In genomic region chr17:20965421-20965820, GRCm38 (mm10) we compare ENCODE assay signal across 27 mouse cellular contexts. TPM values are rescaled to one million over a fixed set of nuclear protein-coding genes. Genes with fewer than 3 reads are reported as not detected.
DNase-seq lines count a peak whose midpoint lies in the region; ATAC-seq and TF ChIP-seq lines count a peak whose summit lies in the region.
"Had no signal": no experiment of that assay in that cellular context is flagged by ENCODE, and none has a peak within 500 bp of the region (broad histone marks: within the 10 kb centered on the region; RNA-seq: fewer than 3 reads in every experiment).

No protein-coding gene starts in this region.

- H3K4me3 ChIP-seq in forebrain, embryonic 14.5 days (ENCODE audit: low read depth, low read length): no peak overlapping the region
- H3K4me3 ChIP-seq in forebrain, embryonic 13.5 days: no peak overlapping the region
- H3K4me3 ChIP-seq in heart, embryonic 12.5 days: no peak overlapping the region
- no peak overlapping the region for H3K4me3 ChIP-seq in midbrain, embryonic 16.5 days (ENCODE audit: low read depth, low read length)
- H3K4me3 ChIP-seq in midbrain, postnatal 0 days (ENCODE audit: low read depth, low read length): no peak overlapping the region
- H3K4me3 ChIP-seq in hindbrain, embryonic 13.5 days: no peak overlapping the region
- H3K4me3 ChIP-seq: erythroblast, embryonic 14.5 days; heart, embryonic 13.5 days; intestine, embryonic 15.5 days had no signal

- ATAC-seq in forebrain, embryonic 14.5 days: peak; percentile 35; the same call in 1 of the 2 replicates
- no peak for ATAC-seq in forebrain, embryonic 13.5 days
- no peak for ATAC-seq in heart, embryonic 12.5 days (ENCODE audit: insufficient number of reproducible peaks, low FRiP score)
- peak; percentile 33; the same call in 1 of the 2 replicates for ATAC-seq in midbrain, embryonic 16.5 days
- ATAC-seq in midbrain, postnatal 0 days (ENCODE audit: low FRiP score): no peak
- ATAC-seq in hindbrain, embryonic 13.5 days (ENCODE audit: low FRiP score): no peak
- ATAC-seq: CD4-positive, CD25-positive, alpha-beta regulatory T cell, adult 4 months; intestine, embryonic 15.5 days; Patski had no signal

- H3K36me3 ChIP-seq in forebrain, embryonic 14.5 days (ENCODE audit: control insufficient read depth, insufficient read depth, low read length): peaks cover 93% of the 10 kb centered on the region
- H3K36me3 ChIP-seq in forebrain, embryonic 13.5 days (ENCODE audit: poor library complexity, severe bottlenecking): peaks cover 90% of the 10 kb centered on the region
- peaks cover 86% of the 10 kb centered on the region for H3K36me3 ChIP-seq in heart, embryonic 12.5 days
- peaks cover 72% of the 10 kb centered on the region for H3K36me3 ChIP-seq in midbrain, embryonic 16.5 days (ENCODE audit: control insufficient read depth, insufficient read depth, low read length)
- H3K36me3 ChIP-seq in midbrain, postnatal 0 days (ENCODE audit: insufficient read depth, low read length): peaks cover 68% of the 10 kb centered on the region
- H3K36me3 ChIP-seq in hindbrain, embryonic 13.5 days: peaks cover 94% of the 10 kb centered on the region

- H3K27ac ChIP-seq in forebrain, embryonic 14.5 days (ENCODE audit: low read depth, low read length): no peak overlapping the region
- no peak overlapping the region for H3K27ac ChIP-seq in forebrain, embryonic 13.5 days
- H3K27ac ChIP-seq in heart, embryonic 12.5 days (ENCODE audit: poor library complexity, severe bottlenecking): no peak overlapping the region
- H3K27ac ChIP-seq in midbrain, embryonic 16.5 days (ENCODE audit: low read length): no peak overlapping the region
- H3K27ac ChIP-seq in midbrain, postnatal 0 days (ENCODE audit: low read depth, low read length): no peak overlapping the region
- H3K27ac ChIP-seq in hindbrain, embryonic 13.5 days: no peak overlapping the region
- H3K27ac ChIP-seq: heart, embryonic 13.5 days; hindbrain, embryonic 14.5 days; intestine, embryonic 15.5 days; liver, embryonic 14.5 days had no signal

- TF ChIP-seq CTCF in midbrain, postnatal 0 days (IDR thresholded peaks at IDR 0.05): no peak

- H3K4me1 ChIP-seq in forebrain, embryonic 14.5 days (ENCODE audit: control insufficient read depth, insufficient read depth, low read length): no peaks in the 10 kb centered on the region
- H3K4me1 ChIP-seq in forebrain, embryonic 13.5 days: no peaks in the 10 kb centered on the region
- no peaks in the 10 kb centered on the region for H3K4me1 ChIP-seq in heart, embryonic 12.5 days (replicated peaks)
- no peaks in the 10 kb centered on the region for H3K4me1 ChIP-seq in midbrain, embryonic 16.5 days (ENCODE audit: control insufficient read depth, insufficient read depth, low read length)
- H3K4me1 ChIP-seq in midbrain, postnatal 0 days (ENCODE audit: insufficient read depth, low read length): no peaks in the 10 kb centered on the region
- no peaks in the 10 kb centered on the region for H3K4me1 ChIP-seq in hindbrain, embryonic 13.5 days (replicated peaks)
- H3K4me1 ChIP-seq: heart, embryonic 13.5 days; intestine, embryonic 15.5 days had no signal

- no peak for DNase-seq in forebrain, embryonic 14.5 days (ENCODE audit: low spot score)
- peak; percentile 29 to 69 for DNase-seq in heart, adult 18-20 months
- DNase-seq in midbrain, postnatal 0 days (ENCODE audit: low spot score): no peak
- DNase-seq in heart, postnatal 14 days: peak; percentile 27 to 30
- DNase-seq: adrenal gland, adult 8-10 months; cerebellum, adult 9-10 months; midbrain, embryonic 14.5 days; right cerebral cortex, adult 18-20 months had no signal

- WGBS in forebrain, embryonic 14.5 days: 89% methylated on average over 4 of the region's 4 CpGs
- WGBS in forebrain, embryonic 13.5 days: 96% methylated on average over 4 of the region's 4 CpGs
- WGBS in heart, embryonic 12.5 days: 85% methylated on average over 4 of the region's 4 CpGs
- WGBS in midbrain, embryonic 16.5 days: 92% methylated on average over 4 of the region's 4 CpGs
- WGBS in midbrain, postnatal 0 days: 95% methylated on average over 4 of the region's 4 CpGs
- WGBS in hindbrain, embryonic 13.5 days: 93% methylated on average over 4 of the region's 4 CpGs

- no peaks in the 10 kb centered on the region for H3K27me3 ChIP-seq in forebrain, embryonic 14.5 days (replicated peaks; ENCODE audit: control insufficient read depth, insufficient read depth, low read length)
- H3K27me3 ChIP-seq in forebrain, embryonic 13.5 days: no peaks in the 10 kb centered on the region
- H3K27me3 ChIP-seq in heart, embryonic 12.5 days (replicated peaks): no peaks in the 10 kb centered on the region
- H3K27me3 ChIP-seq in midbrain, embryonic 16.5 days (ENCODE audit: control insufficient read depth, insufficient read depth, low read depth, low read length): no peaks in the 10 kb centered on the region
- H3K27me3 ChIP-seq in midbrain, postnatal 0 days (ENCODE audit: insufficient read depth, low read length): no peaks in the 10 kb centered on the region
- H3K27me3 ChIP-seq in hindbrain, embryonic 13.5 days: no peaks in the 10 kb centered on the region
- H3K27me3 ChIP-seq: heart, embryonic 13.5 days; intestine, embryonic 15.5 days; Patski had no signal

- H3K9ac ChIP-seq in forebrain, embryonic 14.5 days (ENCODE audit: low read length): no peak overlapping the region
- no peak overlapping the region for H3K9ac ChIP-seq in forebrain, embryonic 13.5 days
- no peak overlapping the region for H3K9ac ChIP-seq in heart, embryonic 12.5 days
- no peak overlapping the region for H3K9ac ChIP-seq in midbrain, embryonic 16.5 days (ENCODE audit: low read depth, low read length)
- H3K9ac ChIP-seq in midbrain, postnatal 0 days (replicated peaks; ENCODE audit: low read length, poor library complexity, severe bottlenecking): no peak overlapping the region
- no peak overlapping the region for H3K9ac ChIP-seq in hindbrain, embryonic 13.5 days
- H3K9ac ChIP-seq: heart, embryonic 13.5 days; hindbrain, embryonic 14.5 days; intestine, embryonic 15.5 days; liver, embryonic 14.5 days had no signal

- H3K4me2 ChIP-seq in forebrain, embryonic 14.5 days (ENCODE audit: low read length): no peak overlapping the region
- H3K4me2 ChIP-seq in forebrain, embryonic 13.5 days: no peak overlapping the region
- H3K4me2 ChIP-seq in heart, embryonic 12.5 days: no peak overlapping the region
- H3K4me2 ChIP-seq in midbrain, embryonic 16.5 days (ENCODE audit: low read length): no peak overlapping the region
- H3K4me2 ChIP-seq in midbrain, postnatal 0 days (ENCODE audit: low read depth, low read length, poor library complexity, severe bottlenecking): no peak overlapping the region
- no peak overlapping the region for H3K4me2 ChIP-seq in hindbrain, embryonic 13.5 days
- H3K4me2 ChIP-seq: heart, embryonic 13.5 days; hindbrain, embryonic 14.5 days; intestine, embryonic 15.5 days had no signal

- intact Hi-C loops in heart, postnatal 14 days (cut with DNase I): no loop called here

- H3K9me3 ChIP-seq in forebrain, embryonic 14.5 days (replicated peaks; ENCODE audit: control insufficient read depth, low read length): no peaks in the 10 kb centered on the region
- no peaks in the 10 kb centered on the region for H3K9me3 ChIP-seq in forebrain, embryonic 13.5 days (replicated peaks)
- no peaks in the 10 kb centered on the region for H3K9me3 ChIP-seq in heart, embryonic 12.5 days (replicated peaks)
- no peaks in the 10 kb centered on the region for H3K9me3 ChIP-seq in midbrain, embryonic 16.5 days (replicated peaks; ENCODE audit: control insufficient read depth, low read length, poor library complexity, severe bottlenecking)
- H3K9me3 ChIP-seq in midbrain, postnatal 0 days (ENCODE audit: low read length): no peaks in the 10 kb centered on the region
- H3K9me3 ChIP-seq in hindbrain, embryonic 13.5 days: no peaks in the 10 kb centered on the region
- H3K9me3 ChIP-seq: heart, embryonic 13.5 days; intestine, embryonic 15.5 days had no signal

RNA-seq across cellular contexts. Expression of gene Ppp2r1a, which starts 20.3 kb away (rescaled TPM):
- 695 and 703 TPM in 2 replicates for polyA plus RNA-seq in forebrain, embryonic 14.5 days (2014; fragmentation: Nextera tagmentation; extraction: Ambion mirVana)
- 517 and 579 TPM in 2 replicates for polyA plus RNA-seq in forebrain, embryonic 13.5 days (2015; fragmentation: Nextera tagmentation; extraction: Ambion mirVana)
- total RNA-seq in heart, adult 18-20 months (2021): 100 to 1,000 TPM; 173 to 183 TPM
- 332 and 337 TPM in 2 replicates for polyA plus RNA-seq in heart, embryonic 12.5 days (2016; fragmentation: Nextera tagmentation; extraction: Ambion mirVana)
- 746 and 783 TPM in 2 replicates for polyA plus RNA-seq in midbrain, embryonic 16.5 days (2015; fragmentation: Nextera tagmentation; extraction: Ambion mirVana)
- total RNA-seq in midbrain, postnatal 0 days (2014; rRNA removed): 749 and 792 TPM in 2 replicates
- polyA plus RNA-seq in midbrain, postnatal 0 days (2015; fragmentation: Nextera tagmentation; extraction: Ambion mirVana): 746 and 817 TPM in 2 replicates
- 100 to 1,000 TPM; 213 to 215 TPM for total RNA-seq in heart, postnatal 14 days (2021)
- 657 and 690 TPM in 2 replicates for polyA plus RNA-seq in hindbrain, embryonic 13.5 days (2015; fragmentation: Nextera tagmentation; extraction: Ambion mirVana)

RNA-seq across cellular contexts. Expression of gene Vmn1r233, which starts 30.8 kb away (rescaled TPM):
- polyA plus RNA-seq in forebrain, embryonic 14.5 days (2014; fragmentation: Nextera tagmentation; extraction: Ambion mirVana): not detected in 2 replicates
- polyA plus RNA-seq in forebrain, embryonic 13.5 days (2015; fragmentation: Nextera tagmentation; extraction: Ambion mirVana): not detected in 2 replicates
- total RNA-seq in heart, adult 18-20 months (2021): not detected
- not detected in 2 replicates for polyA plus RNA-seq in heart, embryonic 12.5 days (2016; fragmentation: Nextera tagmentation; extraction: Ambion mirVana)
- not detected in 2 replicates for polyA plus RNA-seq in midbrain, embryonic 16.5 days (2015; fragmentation: Nextera tagmentation; extraction: Ambion mirVana)
- total RNA-seq in midbrain, postnatal 0 days (2014; rRNA removed): not detected in 2 replicates
- not detected in 2 replicates for polyA plus RNA-seq in midbrain, postnatal 0 days (2015; fragmentation: Nextera tagmentation; extraction: Ambion mirVana)
- not detected for total RNA-seq in heart, postnatal 14 days (2021)
- not detected in 2 replicates for polyA plus RNA-seq in hindbrain, embryonic 13.5 days (2015; fragmentation: Nextera tagmentation; extraction: Ambion mirVana)
- total RNA-seq: common myeloid progenitor, adult 5-6 weeks; ES-E14; layer of hippocampus, postnatal 25 days; left cerebral cortex, postnatal 25 days had no signal
- polyA plus RNA-seq: embryonic facial prominence, embryonic 11.5 days; erythroblast, embryonic 14.5 days; heart, embryonic 13.5 days; hindbrain, embryonic 14.5 days; intestine, embryonic 15.5 days; kidney, embryonic 14.5 days; limb, embryonic 14.5 days; liver, embryonic 14.5 days; lung, embryonic 16.5 days; midbrain, embryonic 14.5 days; Patski had no signal

RNA-seq across cellular contexts. Expression of gene Zfp160, which starts 43.3 kb away (rescaled TPM):
- polyA plus RNA-seq in forebrain, embryonic 14.5 days (2014; fragmentation: Nextera tagmentation; extraction: Ambion mirVana): 17.6 and 23.2 TPM in 2 replicates
- 19.0 and 21.6 TPM in 2 replicates for polyA plus RNA-seq in forebrain, embryonic 13.5 days (2015; fragmentation: Nextera tagmentation; extraction: Ambion mirVana)
- total RNA-seq in heart, adult 18-20 months (2021): 1 to 10 TPM; 6.9 to 7.2 TPM
- 9.9 and 10.6 TPM in 2 replicates for polyA plus RNA-seq in heart, embryonic 12.5 days (2016; fragmentation: Nextera tagmentation; extraction: Ambion mirVana)
- 17.1 and 18.8 TPM in 2 replicates for polyA plus RNA-seq in midbrain, embryonic 16.5 days (2015; fragmentation: Nextera tagmentation; extraction: Ambion mirVana)
- 21.3 and 24.9 TPM in 2 replicates for total RNA-seq in midbrain, postnatal 0 days (2014; rRNA removed)
- 12.0 and 12.2 TPM in 2 replicates for polyA plus RNA-seq in midbrain, postnatal 0 days (2015; fragmentation: Nextera tagmentation; extraction: Ambion mirVana)
- 10 to 100 TPM; 12.8 to 14.5 TPM for total RNA-seq in heart, postnatal 14 days (2021)
- 18.5 and 18.8 TPM in 2 replicates for polyA plus RNA-seq in hindbrain, embryonic 13.5 days (2015; fragmentation: Nextera tagmentation; extraction: Ambion mirVana)

RNA-seq across cellular contexts. Expression of gene Vmn1r232, which starts 45.9 kb away (rescaled TPM):
- polyA plus RNA-seq in forebrain, embryonic 14.5 days (2014; fragmentation: Nextera tagmentation; extraction: Ambion mirVana): not detected in 2 replicates
- polyA plus RNA-seq in forebrain, embryonic 13.5 days (2015; fragmentation: Nextera tagmentation; extraction: Ambion mirVana): not detected in 2 replicates
- total RNA-seq in heart, adult 18-20 months (2021): not detected
- polyA plus RNA-seq in heart, embryonic 12.5 days (2016; fragmentation: Nextera tagmentation; extraction: Ambion mirVana): not detected in 2 replicates
- not detected in 2 replicates for polyA plus RNA-seq in midbrain, embryonic 16.5 days (2015; fragmentation: Nextera tagmentation; extraction: Ambion mirVana)
- total RNA-seq in midbrain, postnatal 0 days (2014; rRNA removed): not detected in 2 replicates
- polyA plus RNA-seq in midbrain, postnatal 0 days (2015; fragmentation: Nextera tagmentation; extraction: Ambion mirVana): not detected in 2 replicates
- not detected for total RNA-seq in heart, postnatal 14 days (2021)
- not detected in 2 replicates for polyA plus RNA-seq in hindbrain, embryonic 13.5 days (2015; fragmentation: Nextera tagmentation; extraction: Ambion mirVana)
- total RNA-seq: common myeloid progenitor, adult 5-6 weeks; ES-E14; layer of hippocampus, postnatal 25 days; left cerebral cortex, postnatal 25 days had no signal
- polyA plus RNA-seq: CD4-positive, CD25-positive, alpha-beta regulatory T cell, adult 4 months; embryonic facial prominence, embryonic 11.5 days; erythroblast, embryonic 14.5 days; heart, embryonic 13.5 days; hindbrain, embryonic 14.5 days; intestine, embryonic 15.5 days; kidney, embryonic 14.5 days; limb, embryonic 14.5 days; liver, embryonic 14.5 days; lung, embryonic 16.5 days; midbrain, embryonic 14.5 days; Patski had no signal

Comparison
In these comparisons a context has a peak if more than half of its experiments do, and no peak if none do; other contexts are left out.
1. ATAC-seq: peak in forebrain, embryonic 14.5 days (single experiment) and midbrain, embryonic 16.5 days (single experiment); none in forebrain, embryonic 13.5 days (single experiment), heart, embryonic 12.5 days (single experiment), midbrain, postnatal 0 days (single experiment) and hindbrain, embryonic 13.5 days (single experiment).
2. DNase-seq: peak in heart, adult 18-20 months (2 of 2) and heart, postnatal 14 days (2 of 2); none in forebrain, embryonic 14.5 days (single experiment) and midbrain, postnatal 0 days (single experiment).